Mouse (Mus musculus) olfactory bulb, adult 2 months (tissue): Measurements from ENCODE around the gene Olfr715b. TPM values are rescaled to one million over a fixed set of nuclear protein-coding genes. Genes with fewer than 3 reads are reported as not detected.
"Not testable (repeated sequence)": the region's sequence is repeated elsewhere in the genome, so short reads cannot be mapped to it uniquely, and the experiment has no call there.

Experiments
- H3K27ac ChIP-seq: fragments of 200-500 bp; 2 replicates; pipeline ENCODE4 v1.5.1; 2012; ENCODE audit warnings: low read depth, low read length; ENCODE audit not compliant: insufficient read depth
- H3K4me1 ChIP-seq: fragments of 200-500 bp; 2 replicates; pipeline ENCODE4 v1.6.1; 2012; ENCODE audit warnings: low read length; ENCODE audit not compliant: control insufficient read depth, insufficient read depth
- H3K4me3 ChIP-seq: fragments of 200-500 bp; 2 replicates; pipeline ENCODE4 v1.5.1; 2012; ENCODE audit warnings: mild to moderate bottlenecking, low read depth, low read length, moderate library complexity; ENCODE audit not compliant: insufficient read depth
- CTCF ChIP-seq: fragments of 200-500 bp; IDR thresholded peaks from 2 replicates; pipeline ENCODE4 v1.5.1; 2012; ENCODE audit warnings: low read depth, mild to moderate bottlenecking, low read length, moderate library complexity; ENCODE audit not compliant: insufficient read depth
- POLR2A ChIP-seq: fragments of 200-500 bp; IDR thresholded peaks from 2 replicates; pipeline ENCODE4 v1.6.1; 2012; ENCODE audit warnings: mild to moderate bottlenecking, low read depth, low read length, moderate library complexity; ENCODE audit not compliant: insufficient read depth
- WGBS: fragments of 180-500 bp; shearing (Covaris S2); methylation state at CpG from one replicate; pipeline ENCODE4 v1.1.7; 2018; 5-methylcytosine and 5-hydroxymethylcytosine counted together
- polyA plus RNA-seq: library from polyadenylated mRNA; stranded (reverse); fragments of >200 nt; gene quantifications from 2 replicates; pipeline ENCODE4 v1.2.4, GENCODE M21; 2012; ENCODE audit warnings: low replicate concordance; ENCODE audit not compliant: missing spikeins, insufficient read depth, insufficient read length

Olfr715b gene
- not detected in 2 replicates for polyA plus RNA-seq

DNA sequence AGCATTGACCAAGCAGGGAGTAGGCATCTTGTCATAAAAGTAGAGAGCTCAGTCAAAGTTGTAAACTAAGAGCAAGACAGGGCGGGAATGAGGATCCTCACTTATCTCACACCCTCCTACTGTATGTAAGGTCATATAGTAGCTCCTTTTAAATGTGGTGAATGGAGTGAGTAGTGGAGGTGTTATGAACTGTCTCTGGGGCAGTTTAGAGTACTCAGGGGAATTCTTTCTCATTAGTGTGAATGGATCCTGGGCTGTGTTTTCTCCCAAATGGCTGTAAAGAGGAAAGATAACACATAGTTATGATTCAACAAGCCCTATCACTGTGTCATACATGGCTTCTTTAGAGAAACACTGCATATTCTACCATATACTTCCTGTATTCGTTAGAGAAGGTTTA is at the start of gene Olfr715b:
TSS of gene Olfr715b (minus strand) at position 101 of the 400 bp plus-strand sequence.
- H3K27ac ChIP-seq, H3K4me3 ChIP-seq, H3K4me1 ChIP-seq: not testable (repeated sequence)
- 87% methylated on average over 2 of the region's 2 CpGs for WGBS

DNA sequence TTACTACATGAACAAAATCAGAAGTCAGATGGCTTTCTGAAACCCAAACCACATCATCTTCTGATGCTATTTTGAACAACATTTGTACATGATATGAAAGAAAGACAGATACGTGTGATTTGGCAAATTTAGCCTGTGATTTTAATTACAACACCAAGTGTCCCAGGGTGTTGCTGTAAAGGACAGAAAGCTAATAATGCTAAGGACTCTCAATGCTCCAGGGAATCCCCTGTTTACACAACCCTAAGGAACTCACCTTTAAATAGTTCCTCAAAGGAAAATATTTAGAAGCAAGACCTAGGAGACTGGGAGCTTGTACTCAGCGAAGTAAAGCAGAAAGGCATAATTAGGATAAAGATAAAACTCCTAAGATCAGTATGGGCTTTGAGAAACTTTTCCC is 27.9 kb upstream of the Olfr715b start, which contains the start of gene Olfr716:
TSS of gene Olfr716 (plus strand) at position 301 of the 400 bp plus-strand sequence.
- not testable (repeated sequence) for H3K4me3 ChIP-seq, H3K27ac ChIP-seq, H3K4me1 ChIP-seq
- 74% methylated on average over 2 of the region's 2 CpGs for WGBS

DNA sequence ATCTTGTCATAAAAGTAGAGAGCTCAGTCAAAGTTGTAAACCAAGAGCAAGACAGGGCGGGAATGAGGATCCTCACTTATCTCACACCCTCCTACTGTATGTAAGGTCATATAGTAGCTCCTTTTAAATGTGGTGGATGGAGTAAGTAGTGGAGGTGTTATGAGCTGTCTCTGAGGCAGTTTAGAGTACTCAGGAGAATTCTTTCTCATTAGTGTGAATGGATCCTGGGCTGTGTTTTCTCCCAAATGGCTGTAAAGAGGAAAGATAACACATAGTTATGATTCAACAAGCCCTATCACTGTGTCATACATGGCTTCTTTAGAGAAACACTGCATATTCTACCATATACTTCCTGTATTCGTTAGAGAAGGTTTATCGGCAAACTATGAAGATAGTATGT is 20.8 kb upstream of the Olfr715b start, which contains the start of gene Olfr715:
TSS of gene Olfr715 (minus strand) at position 101 of the 400 bp plus-strand sequence.
- not testable (repeated sequence) for H3K4me1 ChIP-seq, H3K4me3 ChIP-seq, H3K27ac ChIP-seq
- WGBS: 76% methylated on average over 3 of the region's 3 CpGs

DNA sequence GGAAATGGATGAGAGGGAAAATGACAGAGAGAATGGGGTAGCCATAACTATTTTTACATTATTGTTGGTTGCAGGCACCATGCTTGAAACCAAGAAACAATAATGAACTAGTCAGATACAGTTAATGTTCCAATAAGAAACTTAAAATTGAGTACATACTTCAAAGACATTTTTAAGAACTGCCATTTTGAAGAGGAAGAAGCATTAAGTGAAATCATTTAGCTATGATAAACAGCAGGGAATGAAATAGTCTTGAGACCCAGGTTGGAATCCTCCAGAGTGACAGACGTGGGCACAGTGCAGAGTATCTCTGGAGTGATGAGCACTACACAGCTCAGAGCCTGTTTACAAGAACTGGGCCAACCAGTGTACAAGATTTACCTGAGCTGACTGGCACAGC is 17.2 kb downstream of the Olfr715b start, which contains the start of gene Olfr17:
TSS of gene Olfr17 (plus strand) at position 301 of the 400 bp plus-strand sequence.
- 60% methylated on average over 1 of the region's 1 CpGs for WGBS
- TF ChIP-seq CTCF (no peak), POLR2A (no peak)
- no peak within 1 kb of the TSS for H3K4me3 ChIP-seq
- H3K4me1 ChIP-seq: no peaks in the 10 kb centered on the region
- H3K27ac ChIP-seq: no peak within 1 kb of the TSS

DNA sequence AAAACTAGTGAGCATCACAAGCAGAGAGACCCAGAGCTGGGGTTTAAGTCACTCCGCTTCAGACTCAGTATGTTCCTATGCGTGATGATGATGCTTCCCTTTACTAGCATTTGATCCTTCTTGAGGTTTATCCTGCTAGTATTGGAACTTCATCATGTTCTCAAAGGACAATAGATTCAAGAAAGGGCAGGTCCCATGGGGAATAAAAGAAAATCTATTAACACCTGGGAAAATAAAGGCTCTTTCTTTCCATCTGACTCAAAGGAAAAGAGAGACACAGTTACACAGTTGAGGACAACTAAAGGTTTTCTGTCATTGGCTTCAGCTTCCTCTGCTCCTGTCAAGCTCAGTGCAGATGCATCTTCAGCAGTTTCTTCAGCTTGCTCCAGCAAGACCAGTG is 39.5 kb downstream of the Olfr715b start, which contains the start of gene Olfr714:
TSS of gene Olfr714 (plus strand) at position 301 of the 400 bp plus-strand sequence.
- Histone ChIP-seq H3K27ac (no peak within 1 kb of the TSS), H3K4me1 (no peaks in the 10 kb centered on the region), H3K4me3 (no peak within 1 kb of the TSS)
- WGBS: 93% methylated on average over 2 of the region's 2 CpGs
- TF ChIP-seq CTCF (no peak), POLR2A (no peak)

Other genes with a start within 250 kb of the Olfr715b start
- gene Olfr704, start 247.2 kb downstream of the Olfr715b start, polyA plus RNA-seq: not detected in 2 replicates
- not detected in 2 replicates for gene Olfr705, start 233.5 kb downstream of the Olfr715b start, polyA plus RNA-seq
- not detected in 2 replicates for gene Olfr706, start 222.2 kb downstream of the Olfr715b start, polyA plus RNA-seq
- not detected in 2 replicates for gene Olfr707, start 209.1 kb downstream of the Olfr715b start, polyA plus RNA-seq
- not detected in 2 replicates for gene Olfr1532-ps1, start 202.4 kb downstream of the Olfr715b start, polyA plus RNA-seq
- not detected in 2 replicates for gene Olfr709-ps1, start 178.2 kb downstream of the Olfr715b start, polyA plus RNA-seq
- not detected in 2 replicates for gene Olfr710, start 162.1 kb downstream of the Olfr715b start, polyA plus RNA-seq
- gene Olfr6, start 146.4 kb downstream of the Olfr715b start, polyA plus RNA-seq: not detected in 2 replicates
- gene Olfr711, start 134.9 kb downstream of the Olfr715b start, polyA plus RNA-seq: not detected in 2 replicates
- not detected in 2 replicates for gene Olfr2, start 104.3 kb downstream of the Olfr715b start, polyA plus RNA-seq
- not detected in 2 replicates for gene Olfr713, start 79.2 kb downstream of the Olfr715b start, polyA plus RNA-seq
- gene Olfr714, start 39.4 kb downstream of the Olfr715b start, polyA plus RNA-seq: not detected in 2 replicates
- not detected in 2 replicates for gene Olfr17, start 17.1 kb downstream of the Olfr715b start, polyA plus RNA-seq
- gene Olfr715, start 20.7 kb upstream of the Olfr715b start, polyA plus RNA-seq: not detected in 2 replicates
- not detected in 2 replicates for gene Olfr716, start 28.0 kb upstream of the Olfr715b start, polyA plus RNA-seq
- not detected in 2 replicates for gene Nlrp14, start 56.6 kb upstream of the Olfr715b start, polyA plus RNA-seq
- gene Rbmxl2, start 99.1 kb upstream of the Olfr715b start, polyA plus RNA-seq: not detected in 2 replicates